Mouse (Mus musculus) kidney, embryonic 14.5 days (tissue): Measurements from ENCODE around the gene Gbp4. TPM values are rescaled to one million over a fixed set of nuclear protein-coding genes. Genes with fewer than 3 reads are reported as not detected.
"Not testable (repeated sequence)": the region's sequence is repeated elsewhere in the genome, so short reads cannot be mapped to it uniquely, and the experiment has no call there.

Source experiments
- ATAC-seq: fragments of 200-750 bp; cut with Nextera tagmentation; 2 replicates; pipeline ENCODE4 v1.8.0; 2017; ENCODE audit warnings: moderate number of reproducible peaks, mild to moderate bottlenecking, moderate TSS enrichment, moderate library complexity; ENCODE audit not compliant: low FRiP score, low TSS enrichment
- H3K27ac ChIP-seq: fragments of 300-500 bp; sonication (generic); 2 replicates; pipeline ENCODE4 v1.5.1; 2014; ENCODE audit warnings: low read depth, mild to moderate bottlenecking, low read length, moderate library complexity, mixed read lengths
- H3K27me3 ChIP-seq: fragments of 300-500 bp; sonication (generic); 2 replicates; pipeline ENCODE4 v1.6.1; 2014; ENCODE audit warnings: mild to moderate bottlenecking, low read length; ENCODE audit not compliant: control insufficient read depth, insufficient read depth
- H3K36me3 ChIP-seq: fragments of 300-500 bp; sonication (generic); 2 replicates; pipeline ENCODE4 v1.6.1; 2014; ENCODE audit warnings: low read length, mixed read lengths; ENCODE audit not compliant: control insufficient read depth, insufficient read depth
- H3K4me1 ChIP-seq: fragments of 300-500 bp; sonication (generic); 2 replicates; pipeline ENCODE4 v1.6.1; 2014; ENCODE audit warnings: low read length, mixed read lengths; ENCODE audit not compliant: control insufficient read depth, insufficient read depth
- H3K4me2 ChIP-seq: fragments of 300-500 bp; sonication (generic); replicated peaks from 2 replicates; pipeline ENCODE4 v1.6.1; 2014; ENCODE audit warnings: low read depth, mild to moderate bottlenecking, low read length
- H3K4me3 ChIP-seq: fragments of 300-500 bp; sonication (generic); 2 replicates; pipeline ENCODE4 v1.5.1; 2014; ENCODE audit warnings: mild to moderate bottlenecking, low read length
- H3K9ac ChIP-seq: fragments of 300-500 bp; sonication (generic); 2 replicates; pipeline ENCODE4 v1.6.1; 2014; ENCODE audit warnings: low read depth, mild to moderate bottlenecking, low read length, moderate library complexity
- H3K9me3 ChIP-seq: fragments of 300-500 bp; sonication (generic); 2 replicates; pipeline ENCODE4 v1.6.1; 2016; ENCODE audit warnings: low read length; ENCODE audit not compliant: control insufficient read depth
- polyA plus RNA-seq: library from polyadenylated mRNA; unstranded; fragments of >200 nt; fragmentation: Nextera tagmentation; extraction: Ambion mirVana; gene quantifications from 2 replicates; pipeline ENCODE4 v1.2.1, GENCODE M21; 2014

Gene Gbp4
- polyA plus RNA-seq, 1 experiment from 2014 or later = 0.24 TPM

GRCm38 (mm10) chr5:105068356-105068755 lies 71.0 kb downstream of the Gbp4 start:
- H3K36me3 ChIP-seq, ATAC-seq, H3K4me1 ChIP-seq, H3K4me3 ChIP-seq, H3K27me3 ChIP-seq, H3K4me2 ChIP-seq, H3K27ac ChIP-seq, H3K9ac ChIP-seq, H3K9me3 ChIP-seq: not testable (repeated sequence)

Other genes starting within 250 kb of the Gbp4 start
- gene Abcg3, start 156.9 kb downstream of the Gbp4 start, polyA plus RNA-seq = 0.94 and 0.95 TPM in 2 replicates
- 0.76 and 2.1 TPM in 2 replicates for gene Gbp9, start within 50 bp of the Gbp4 start, polyA plus RNA-seq
- 0.31 and 0.39 TPM in 2 replicates for gene Gbp8, start within 50 bp of the Gbp4 start, polyA plus RNA-seq
- not detected in 2 replicates for gene Gbp10, start 99.9 kb upstream of the Gbp4 start, polyA plus RNA-seq
- gene Gm43302, start 154.1 kb upstream of the Gbp4 start, polyA plus RNA-seq = not detected in 2 replicates
- 0.26 and 0.27 TPM in 2 replicates for gene Gbp6, start 154.1 kb upstream of the Gbp4 start, polyA plus RNA-seq